Mouse (Mus musculus) heart, postnatal 10 days (tissue): ENCODE data around the gene Cdc20b. TPM values are rescaled to one million over a fixed set of nuclear protein-coding genes. Genes with fewer than 3 reads are reported as not detected.

Experiments
- DNase-seq, 2 experiments: peaks; one replicate each; pipeline ENCODE4 v3.0.0; 2021
- intact Hi-C: fragments of 180-260 bp; cut with DNase I; formaldehyde crosslinking; loops from one replicate; pipeline ENCODE4 v1.15.1; 2025
- microRNA-seq, 2 experiments: library from miRNA; unstranded; fragments of <30 nt; microRNA quantifications; one replicate each; pipeline ENCODE4 v1.2.0; 2022
- total RNA-seq, 2 experiments: library from RNA; stranded (reverse); gene quantifications; 2 replicates each; pipeline ENCODE4 v1.2.3; 2021

Gene Cdc20b
- total RNA-seq, 2 experiments from 2014 or later, result 0.17 TPM; not detected in 1

- no peak for DNase-seq
- intact Hi-C loops, result no loop called here
Measured at GRCm38 (mm10) chr13:113087226-113088017, 52.5 kb downstream of the Cdc20b start.

GRCm38 (mm10) chr13:113090489-113090888 is 55.6 kb downstream of the Cdc20b start:
- intact Hi-C loops, result no loop called here
- no peak for DNase-seq

GRCm38 (mm10) chr13:113094618-113095017 is 59.7 kb downstream of the Cdc20b start:
- DNase-seq, result no peak
- intact Hi-C loops, result no loop called here

- no peak for DNase-seq
- intact Hi-C loops, result no loop called here
Measured at GRCm38 (mm10) chr13:113097011-113097410, 62.1 kb downstream of the Cdc20b start.

GRCm38 (mm10) chr13:113098406-113098805 is 63.5 kb downstream of the Cdc20b start:
- intact Hi-C loops, result no loop called here
- no peak for DNase-seq

GRCm38 (mm10) chr13:113100879-113101278 is 66.0 kb downstream of the Cdc20b start, which contains the start of gene Gzma:
Gene Gzma, minus strand, starts transcription at chr13:113100981.
- intact Hi-C loops, result loop anchor here (1.0 kb wide), 1 partner anchor 9 kb away; no protein-coding TSS in a partner anchor
- DNase-seq, result no peak

- intact Hi-C loops, result no loop called here
- no peak for DNase-seq
Measured at GRCm38 (mm10) chr13:113101804-113102203, 66.9 kb downstream of the Cdc20b start.

GRCm38 (mm10) chr13:113104759-113105158 is 69.8 kb downstream of the Cdc20b start:
- no peak for DNase-seq
- intact Hi-C loops, result no loop called here

- no peak for DNase-seq
- intact Hi-C loops, result no loop called here
Measured at GRCm38 (mm10) chr13:113118977-113119376, 84.1 kb downstream of the Cdc20b start.

GRCm38 (mm10) chr13:113120324-113121237 is 85.7 kb downstream of the Cdc20b start:
- intact Hi-C loops, result no loop called here
- DNase-seq, result no peak

- DNase-seq, result no peak
- intact Hi-C loops, result no loop called here
Measured at GRCm38 (mm10) chr13:113121326-113121725, 86.4 kb downstream of the Cdc20b start.

- intact Hi-C loops, result no loop called here
- no peak for DNase-seq
Measured at GRCm38 (mm10) chr13:113129974-113130373, 95.1 kb downstream of the Cdc20b start.

- intact Hi-C loops, result loop anchor here (2.0 kb wide), 1 partner anchor 91 kb away; no protein-coding TSS in a partner anchor
- no peak for DNase-seq
Measured at GRCm38 (mm10) chr13:113139597-113139996, 104.7 kb downstream of the Cdc20b start.

Small RNA genes within 50 kb of the gene (microRNA-seq; reads per million reads assigned to microRNA genes)
- gene Mir449a (36.0 to 59.8 reads per million in 2 experiments), gene Mir449b (0 reads per million in 2 experiments), gene Mir449c (0 reads per million in 2 experiments)

Other genes starting within 250 kb of the Cdc20b start
- 10 to 100 TPM; 89.0 to 90.0 TPM for gene Plpp1, start 234.3 kb upstream of the Cdc20b start, total RNA-seq
- 10 to 100 TPM; 29.4 to 31.6 TPM for gene Mtrex, start 107.7 kb upstream of the Cdc20b start, total RNA-seq
- 10 to 100 TPM; 12.8 to 15.9 TPM for gene Dhx29, start 107.7 kb upstream of the Cdc20b start, total RNA-seq
- under 1 TPM; 0.14 to 0.37 TPM for gene Ccno, start 47.3 kb upstream of the Cdc20b start, total RNA-seq
- not detected for gene Mcidas, start 41.3 kb upstream of the Cdc20b start, total RNA-seq
- gene Gpx8, start 11.3 kb downstream of the Cdc20b start, total RNA-seq, result 10 to 100 TPM; 49.0 to 59.0 TPM
- gene Gzma, start 65.9 kb downstream of the Cdc20b start, total RNA-seq, result under 1 TPM in 1 of 2 experiments, not detected in 1; 0.60 TPM
- 1 to 10 TPM; 1.5 TPM for gene Esm1, start 174.5 kb downstream of the Cdc20b start, total RNA-seq
- gene Gzmk, start 190.8 kb downstream of the Cdc20b start, total RNA-seq, result not detected